In the genomic region with DNA sequence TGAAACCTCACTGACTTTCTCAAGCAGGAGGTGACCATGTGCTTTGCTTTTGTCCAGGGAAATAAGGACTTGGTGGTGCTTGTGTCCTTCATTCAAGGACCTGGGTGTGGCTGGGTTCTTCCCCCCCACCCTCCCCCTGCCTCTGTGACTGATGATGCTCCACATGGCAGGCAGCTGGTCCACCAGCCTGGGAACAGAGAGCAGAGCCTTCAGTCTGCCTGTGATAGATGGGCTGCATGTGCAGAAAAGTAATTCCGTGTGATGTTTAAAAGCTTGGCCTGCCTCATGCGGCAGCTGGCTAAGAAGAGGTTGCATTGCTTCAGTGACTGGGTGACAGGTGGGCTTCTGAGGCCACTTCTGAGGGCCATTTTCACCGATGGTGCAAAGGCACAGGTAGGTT, we compare ENCODE assay signal across 28 mouse cellular contexts. TPM values are rescaled to one million over a fixed set of nuclear protein-coding genes. Genes with fewer than 3 reads are reported as not detected.
DNase-seq lines count a peak whose midpoint lies in the region; ATAC-seq and TF ChIP-seq lines count a peak whose summit lies in the region.
"Had no signal": no experiment of that assay in that cellular context is flagged by ENCODE, and none has a peak within 500 bp of the region (broad histone marks: within the 10 kb centered on the region; RNA-seq: fewer than 3 reads in every experiment).

No protein-coding gene starts in this region.

- H3K36me3 ChIP-seq in hindbrain, embryonic 11.5 days (ENCODE audit: control insufficient read depth, insufficient read depth, low read length) = no peaks in the 10 kb centered on the region
- no peaks in the 10 kb centered on the region for H3K36me3 ChIP-seq in hindbrain, embryonic 10.5 days
- H3K36me3 ChIP-seq in hindbrain, embryonic 12.5 days = no peaks in the 10 kb centered on the region
- H3K36me3 ChIP-seq in hindbrain, postnatal 0 days (ENCODE audit: insufficient read depth, low read length) = 0 out of 2 replicates have a peak, but pooled peaks cover 4% of the 10 kb centered on the region
- no peaks in the 10 kb centered on the region for H3K36me3 ChIP-seq in lung, postnatal 0 days (ENCODE audit: insufficient read depth, low read length)
- H3K36me3 ChIP-seq: forebrain, embryonic 10.5 days; G1E; heart, embryonic 12.5 days; limb, embryonic 13.5 days; liver, embryonic 13.5 days had no signal

- no peak overlapping the region for H3K9ac ChIP-seq in hindbrain, embryonic 11.5 days (ENCODE audit: low read depth, low read length)
- no peak overlapping the region for H3K9ac ChIP-seq in hindbrain, embryonic 12.5 days
- H3K9ac ChIP-seq in hindbrain, postnatal 0 days (replicated peaks; ENCODE audit: low read length) = no peak overlapping the region
- no peak overlapping the region for H3K9ac ChIP-seq in lung, postnatal 0 days (replicated peaks; ENCODE audit: low read depth)
- H3K9ac ChIP-seq: heart, embryonic 12.5 days; limb, embryonic 13.5 days; liver, embryonic 13.5 days had no signal

- TF ChIP-seq CTCF in hindbrain, postnatal 0 days (IDR thresholded peaks at IDR 0.05; ENCODE audit: low read depth) = no peak
- no peak for TF ChIP-seq CTCF in lung, postnatal 0 days (IDR thresholded peaks at IDR 0.05)

- H3K27me3 ChIP-seq in hindbrain, embryonic 11.5 days (ENCODE audit: control insufficient read depth, insufficient read depth, low read length) = no peaks in the 10 kb centered on the region
- no peaks in the 10 kb centered on the region for H3K27me3 ChIP-seq in hindbrain, embryonic 10.5 days (ENCODE audit: insufficient read depth, poor library complexity, severe bottlenecking)
- H3K27me3 ChIP-seq in hindbrain, embryonic 12.5 days = no peaks in the 10 kb centered on the region
- H3K27me3 ChIP-seq in hindbrain, postnatal 0 days (ENCODE audit: insufficient read depth, low read length) = no peaks in the 10 kb centered on the region
- no peaks in the 10 kb centered on the region for H3K27me3 ChIP-seq in lung, postnatal 0 days (replicated peaks; ENCODE audit: insufficient read depth, low read length)
- H3K27me3 ChIP-seq: CH12.LX; heart, embryonic 12.5 days; limb, embryonic 13.5 days; Patski had no signal

- peak; percentile 21 for DNase-seq in hindbrain, embryonic 11.5 days (ENCODE audit: low spot score)
- DNase-seq in hindbrain, embryonic 10.5 days (ENCODE audit: low spot score) = no peak
- no peak for DNase-seq in hindbrain, postnatal 0 days (ENCODE audit: low spot score)
- no peak for DNase-seq in kidney, adult 18-20 months
- no peak for DNase-seq in lung, postnatal 0 days (ENCODE audit: low spot score)
- DNase-seq: adrenal gland, postnatal 36 days; B cell, adult 2 months; cerebellum, adult 11-12 months; cerebellum, postnatal 10 days; gastrocnemius, adult 2 months; heart, adult 11 months; heart, postnatal 10 days; kidney, adult 11 months; kidney, postnatal 4 days; liver, embryonic 13.5 days; lung, adult 2 months; retina, postnatal 1 day had no signal

- WGBS in hindbrain, embryonic 11.5 days = 61% methylated on average over 3 of the region's 3 CpGs
- WGBS in hindbrain, embryonic 10.5 days = 79% methylated on average over 3 of the region's 3 CpGs
- 48% methylated on average over 3 of the region's 3 CpGs for WGBS in hindbrain, embryonic 12.5 days
- WGBS in hindbrain, postnatal 0 days = 60% methylated on average over 3 of the region's 3 CpGs
- WGBS in lung, postnatal 0 days = 42% methylated on average over 3 of the region's 3 CpGs

- no peaks in the 10 kb centered on the region for H3K4me1 ChIP-seq in hindbrain, embryonic 11.5 days (replicated peaks; ENCODE audit: control insufficient read depth, insufficient read depth, low read length)
- H3K4me1 ChIP-seq in hindbrain, embryonic 10.5 days (replicated peaks) = peaks cover 10% of the 10 kb centered on the region; the same call in 1 of the 2 replicates
- no peaks in the 10 kb centered on the region for H3K4me1 ChIP-seq in hindbrain, embryonic 12.5 days
- no peaks in the 10 kb centered on the region; the same call in 1 of the 2 replicates for H3K4me1 ChIP-seq in hindbrain, postnatal 0 days (ENCODE audit: insufficient read depth, low read length)
- no peaks in the 10 kb centered on the region for H3K4me1 ChIP-seq in lung, postnatal 0 days (ENCODE audit: insufficient read depth, low read depth, low read length)
- H3K4me1 ChIP-seq: heart, embryonic 12.5 days; liver, embryonic 13.5 days had no signal

- H3K4me2 ChIP-seq in hindbrain, embryonic 11.5 days (replicated peaks; ENCODE audit: low read depth, low read length) = no peak overlapping the region
- no peak overlapping the region for H3K4me2 ChIP-seq in hindbrain, embryonic 12.5 days (replicated peaks)
- H3K4me2 ChIP-seq in hindbrain, postnatal 0 days (ENCODE audit: low read depth, low read length) = no peak overlapping the region
- no peak overlapping the region for H3K4me2 ChIP-seq in lung, postnatal 0 days (replicated peaks; ENCODE audit: low read depth, low read length)
- H3K4me2 ChIP-seq: heart, embryonic 12.5 days; limb, embryonic 13.5 days; liver, embryonic 13.5 days had no signal

- TF ChIP-seq EP300 in lung, postnatal 0 days (IDR thresholded peaks at IDR 0.05) = no peak

- no peak overlapping the region for H3K27ac ChIP-seq in hindbrain, embryonic 11.5 days (ENCODE audit: low read depth, low read length)
- no peak overlapping the region for H3K27ac ChIP-seq in hindbrain, embryonic 10.5 days
- H3K27ac ChIP-seq in hindbrain, embryonic 12.5 days = no peak overlapping the region
- no peak overlapping the region for H3K27ac ChIP-seq in hindbrain, postnatal 0 days
- no peak overlapping the region for H3K27ac ChIP-seq in lung, postnatal 0 days (ENCODE audit: low read length)
- H3K27ac ChIP-seq: forebrain, embryonic 10.5 days; gastrocnemius, adult 2 months; limb, embryonic 13.5 days; liver, embryonic 13.5 days had no signal

- no peaks in the 10 kb centered on the region for H3K9me3 ChIP-seq in hindbrain, embryonic 11.5 days (ENCODE audit: control insufficient read depth, low read length)
- no peaks in the 10 kb centered on the region for H3K9me3 ChIP-seq in hindbrain, embryonic 10.5 days
- no peaks in the 10 kb centered on the region for H3K9me3 ChIP-seq in hindbrain, embryonic 12.5 days (replicated peaks)
- H3K9me3 ChIP-seq in hindbrain, postnatal 0 days (ENCODE audit: low read length) = no peaks in the 10 kb centered on the region
- H3K9me3 ChIP-seq in lung, postnatal 0 days (ENCODE audit: low read length) = no peaks in the 10 kb centered on the region
- H3K9me3 ChIP-seq: forebrain, embryonic 10.5 days; heart, embryonic 12.5 days; limb, embryonic 13.5 days; liver, embryonic 13.5 days had no signal

- peak; percentile 68 for ATAC-seq in hindbrain, embryonic 11.5 days (ENCODE audit: low FRiP score)
- peak; percentile 48; the same call in 1 of the 2 replicates for ATAC-seq in hindbrain, embryonic 12.5 days (ENCODE audit: low FRiP score)
- ATAC-seq in hindbrain, postnatal 0 days = 0 out of 2 replicates have a peak, but pooled peaks have one; percentile 21
- no peak for ATAC-seq in lung, postnatal 0 days
- no peak for ATAC-seq in megakaryocyte, adult 5-6 weeks (ENCODE audit: poor library complexity, severe bottlenecking)
- ATAC-seq: midbrain, embryonic 16.5 days; Patski had no signal

- no peak overlapping the region for H3K4me3 ChIP-seq in hindbrain, embryonic 11.5 days (ENCODE audit: low read depth, low read length)
- no peak overlapping the region for H3K4me3 ChIP-seq in hindbrain, embryonic 10.5 days
- no peak overlapping the region for H3K4me3 ChIP-seq in hindbrain, embryonic 12.5 days
- no peak overlapping the region for H3K4me3 ChIP-seq in hindbrain, postnatal 0 days (ENCODE audit: low read length)
- H3K4me3 ChIP-seq in lung, postnatal 0 days (ENCODE audit: low read depth, low read length) = no peak overlapping the region
- H3K4me3 ChIP-seq: forebrain, embryonic 10.5 days; gastrocnemius, adult 2 months; heart, embryonic 12.5 days; limb, embryonic 13.5 days; liver, embryonic 13.5 days; megakaryocyte, embryonic 14.5 days had no signal

RNA-seq across cellular contexts. Expression of a gene that starts 12.6 kb away (rescaled TPM):
- polyA plus RNA-seq in hindbrain, embryonic 11.5 days (2014; fragmentation: Nextera tagmentation; extraction: Ambion mirVana) = 5.0 and 6.0 TPM in 2 replicates
- 2.5 and 2.6 TPM in 2 replicates for polyA plus RNA-seq in hindbrain, embryonic 10.5 days (2016; fragmentation: Nextera tagmentation; extraction: Ambion mirVana)
- 9.0 and 9.2 TPM in 2 replicates for polyA plus RNA-seq in hindbrain, embryonic 12.5 days (2016; fragmentation: Nextera tagmentation; extraction: Ambion mirVana)
- total RNA-seq in hindbrain, postnatal 0 days (2014; rRNA removed) = 38.1 and 38.3 TPM in 2 replicates
- 21.8 and 22.5 TPM in 2 replicates for polyA plus RNA-seq in hindbrain, postnatal 0 days (2015; fragmentation: Nextera tagmentation; extraction: Ambion mirVana)
- 0.91 and 1.7 TPM in 2 replicates for polyA plus RNA-seq in lung, postnatal 0 days (2015; fragmentation: Nextera tagmentation; extraction: Ambion mirVana)
- total RNA-seq in megakaryocyte, adult 5-6 weeks (2015) = not detected in 2 replicates
- total RNA-seq in megakaryocyte, adult 5-6 weeks (2017) = not detected in 2 replicates
- total RNA-seq: CH12.LX had no signal
- polyA plus RNA-seq: G1E; Patski; spleen, adult 2 months had no signal

RNA-seq across cellular contexts. Expression of a gene that starts 55.5 kb away (rescaled TPM):
- 6.5 and 7.7 TPM in 2 replicates for polyA plus RNA-seq in hindbrain, embryonic 11.5 days (2014; fragmentation: Nextera tagmentation; extraction: Ambion mirVana)
- 10.8 and 13.4 TPM in 2 replicates for polyA plus RNA-seq in hindbrain, embryonic 10.5 days (2016; fragmentation: Nextera tagmentation; extraction: Ambion mirVana)
- 10.4 and 11.6 TPM in 2 replicates for polyA plus RNA-seq in hindbrain, embryonic 12.5 days (2016; fragmentation: Nextera tagmentation; extraction: Ambion mirVana)
- 27.9 and 31.6 TPM in 2 replicates for total RNA-seq in hindbrain, postnatal 0 days (2014; rRNA removed)
- 11.4 and 12.3 TPM in 2 replicates for polyA plus RNA-seq in hindbrain, postnatal 0 days (2015; fragmentation: Nextera tagmentation; extraction: Ambion mirVana)
- 12.6 and 16.7 TPM in 2 replicates for polyA plus RNA-seq in lung, postnatal 0 days (2015; fragmentation: Nextera tagmentation; extraction: Ambion mirVana)
- 10.1 and 10.9 TPM in 2 replicates for total RNA-seq in megakaryocyte, adult 5-6 weeks (2015)
- 4.6 and 10.0 TPM in 2 replicates for total RNA-seq in megakaryocyte, adult 5-6 weeks (2017)

Comparison
In these comparisons a context has a peak if more than half of its experiments do, and no peak if none do; other contexts are left out.
1. ATAC-seq: peak in hindbrain, embryonic 11.5 days (single experiment), hindbrain, embryonic 12.5 days (single experiment) and hindbrain, postnatal 0 days (single experiment); none in lung, postnatal 0 days (single experiment) and megakaryocyte, adult 5-6 weeks (single experiment).